Mouse (Mus musculus): ENCODE results near the gene Prkaca. TPM values are rescaled to one million over a fixed set of nuclear protein-coding genes. Genes with fewer than 3 reads are reported as not detected.

The Prkaca gene
- total and polyA plus RNA-seq, 3 experiments, result 14.0 to 27.3 (median 18.5) TPM

DNA sequence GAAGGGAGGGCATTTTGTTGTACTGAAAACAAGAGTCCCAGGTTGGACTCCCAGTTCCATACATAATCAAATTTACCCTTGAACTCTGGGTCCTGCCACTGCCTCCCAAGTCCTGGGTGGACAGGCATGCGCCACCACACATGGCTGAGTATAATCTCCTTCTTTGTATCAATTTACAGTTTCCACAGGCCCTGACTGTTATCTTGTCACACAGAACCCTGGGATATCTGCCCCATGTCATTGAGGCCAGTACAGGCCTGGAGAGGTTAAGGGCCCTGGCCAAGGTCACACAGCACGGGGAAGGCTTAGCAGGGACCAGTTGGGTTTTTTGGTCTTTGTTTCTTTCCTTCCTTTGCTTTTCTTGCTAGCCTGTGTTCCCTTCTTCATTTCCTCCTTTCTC is 19.7 kb downstream of the Prkaca start:
- TF ChIP-seq ZNF384 (IDR thresholded peaks at IDR 0.05; ENCODE audit: low read depth, low read length) (no peak), JUN (IDR thresholded peaks at IDR 0.05; ENCODE audit: insufficient read depth, low read depth, low read length) (no peak), GABPA (IDR thresholded peaks at IDR 0.05; ENCODE audit: insufficient replicate concordance, low read depth, low read length) (no peak), ZC3H11A (IDR thresholded peaks at IDR 0.05; ENCODE audit: low read depth, low read length) (no peak), IRF4 (IDR thresholded peaks at IDR 0.05; ENCODE audit: low read depth, low read length) (no peak), HCFC1 (IDR thresholded peaks at IDR 0.05; ENCODE audit: low read depth, low read length) (no peak), BHLHE40 (IDR thresholded peaks at IDR 0.05; ENCODE audit: low read depth, low read length) (no peak), SMC3 (IDR thresholded peaks at IDR 0.05; ENCODE audit: low read depth, low read length) (no peak), TBP (conservative IDR thresholded peaks at IDR 0.05; ENCODE audit: low read depth, low read length) (no peak), KAT2A (IDR thresholded peaks at IDR 0.05; ENCODE audit: insufficient replicate concordance, low read length) (no peak)
- H3K27ac ChIP-seq (ENCODE audit: insufficient read depth, low read depth), result no peak overlapping the region
- H3K9ac ChIP-seq (ENCODE audit: insufficient read depth, low read depth), result no peak overlapping the region
- peaks cover 24 to 42% of the 10 kb centered on the region in 2 experiments for H3K36me3 ChIP-seq (replicated peaks in 1 of 2; ENCODE audit: control insufficient read depth in 1 of 2, insufficient read depth in 1 of 2, low read length in 1 of 2)
- peaks cover 0 to 29% of the 10 kb centered on the region in 2 experiments; a peak in 2 of 4 replicates for H3K4me1 ChIP-seq (ENCODE audit: control insufficient read depth in 1 of 2, insufficient read depth in 2 of 2)
- DNase-seq (ENCODE audit: extremely low read depth), result no peak
- no peaks in the 10 kb centered on the region for H3K9me3 ChIP-seq (replicated peaks; ENCODE audit: low read length)
- no peak overlapping the region for H3K4me2 ChIP-seq (ENCODE audit: insufficient read depth, low read depth, poor library complexity, severe bottlenecking)
- no peak overlapping the region for H3K4me3 ChIP-seq (replicated peaks in 1 of 3; ENCODE audit: low read depth in 2 of 3, low read length in 2 of 3, poor library complexity in 1 of 3)
- H3K79me2 ChIP-seq (replicated peaks; ENCODE audit: control insufficient read depth, extremely low read depth, insufficient read depth, poor library complexity, severe bottlenecking), result no peaks in the 10 kb centered on the region
- no peaks in the 10 kb centered on the region for H3K27me3 ChIP-seq (replicated peaks)
- dilution Hi-C loops (cut with MboI; ENCODE audit: extremely low pct_ligation_motif_present, extremely low pct_unique_long_range_greater_than_20kb, low sequenced_read_pairs), result no loop called here
- in situ Hi-C loops (cut with MboI; ENCODE audit: low pct_ligation_motif_present, low pct_unique_long_range_greater_than_20kb, low sequenced_read_pairs), result no loop called here

GRCm38 (mm10) chr8:83994030-83994429 is 21.2 kb downstream of the Prkaca start:
- Histone ChIP-seq H3K9ac (ENCODE audit: insufficient read depth, low read depth) (no peak overlapping the region), H3K27me3 (replicated peaks) (no peaks in the 10 kb centered on the region), H3K36me3 (replicated peaks in 1 of 2; ENCODE audit: control insufficient read depth in 1 of 2, insufficient read depth in 1 of 2, low read length in 1 of 2) (peaks cover 18 to 32% of the 10 kb centered on the region in 2 experiments), H3K9me3 (replicated peaks; ENCODE audit: low read length) (no peaks in the 10 kb centered on the region), H3K4me3 (replicated peaks in 1 of 3; ENCODE audit: low read depth in 2 of 3, low read length in 2 of 3, poor library complexity in 1 of 3) (no peak overlapping the region), H3K27ac (ENCODE audit: insufficient read depth, low read depth) (no peak overlapping the region), H3K4me1 (ENCODE audit: control insufficient read depth in 1 of 2, insufficient read depth in 2 of 2) (peaks cover 2 to 20% of the 10 kb centered on the region in 2 experiments), H3K4me2 (ENCODE audit: insufficient read depth, low read depth, poor library complexity, severe bottlenecking) (no peak overlapping the region), H3K79me2 (replicated peaks; ENCODE audit: control insufficient read depth, extremely low read depth, insufficient read depth, poor library complexity, severe bottlenecking) (peaks cover 2% of the 10 kb centered on the region; the same call in 1 of the 2 replicates)
- in situ Hi-C loops (cut with MboI; ENCODE audit: low pct_ligation_motif_present, low pct_unique_long_range_greater_than_20kb, low sequenced_read_pairs), result no loop called here
- DNase-seq (ENCODE audit: extremely low read depth), result no peak
- dilution Hi-C loops (cut with MboI; ENCODE audit: extremely low pct_ligation_motif_present, extremely low pct_unique_long_range_greater_than_20kb, low sequenced_read_pairs), result no loop called here
- no peak for TF ChIP-seq NRF1 (IDR thresholded peaks at IDR 0.05; ENCODE audit: low read depth, low read length)
- TF ChIP-seq ZNF384 (IDR thresholded peaks at IDR 0.05; ENCODE audit: low read depth, low read length), result peak; percentile 77

GRCm38 (mm10) chr8:83995973-83996372 is 23.2 kb downstream of the Prkaca start:
- Histone ChIP-seq H3K9me3 (replicated peaks; ENCODE audit: low read length) (no peaks in the 10 kb centered on the region), H3K4me1 (ENCODE audit: control insufficient read depth in 1 of 2, insufficient read depth in 2 of 2) (peaks cover 10 to 25% of the 10 kb centered on the region in 2 experiments), H3K4me3 (replicated peaks in 1 of 3; ENCODE audit: low read depth in 2 of 3, low read length in 2 of 3, poor library complexity in 1 of 3) (no peak overlapping the region), H3K9ac (ENCODE audit: insufficient read depth, low read depth) (0 out of 2 replicates have a peak overlapping the region, but pooled peaks have one; percentile 78), H3K79me2 (replicated peaks; ENCODE audit: control insufficient read depth, extremely low read depth, insufficient read depth, poor library complexity, severe bottlenecking) (peaks cover 3% of the 10 kb centered on the region; the same call in 1 of the 2 replicates), H3K36me3 (replicated peaks in 1 of 2; ENCODE audit: control insufficient read depth in 1 of 2, insufficient read depth in 1 of 2, low read length in 1 of 2) (peaks cover 13 to 36% of the 10 kb centered on the region in 2 experiments), H3K27ac (ENCODE audit: insufficient read depth, low read depth) (no peak overlapping the region), H3K27me3 (replicated peaks) (no peaks in the 10 kb centered on the region), H3K4me2 (ENCODE audit: insufficient read depth, low read depth, poor library complexity, severe bottlenecking) (peak overlapping the region; percentile 18; the same call in 1 of the 2 replicates)
- DNase-seq (ENCODE audit: extremely low read depth), result no peak
- TF ChIP-seq MAX (IDR thresholded peaks at IDR 0.05; ENCODE audit: low read length) (no peak), MXI1 (IDR thresholded peaks at IDR 0.05; ENCODE audit: low read depth, low read length) (no peak), TBP (conservative IDR thresholded peaks at IDR 0.05; ENCODE audit: low read depth, low read length) (no peak), ZC3H11A (IDR thresholded peaks at IDR 0.05; ENCODE audit: low read depth, low read length) (no peak), USF2 (conservative IDR thresholded peaks at IDR 0.05; ENCODE audit: low read depth, low read length) (no peak), RCOR1 (conservative IDR thresholded peaks at IDR 0.05; ENCODE audit: low read depth, low read length) (no peak), MYC (IDR thresholded peaks at IDR 0.05; ENCODE audit: low read depth, low read length) (no peak), TCF12 (IDR thresholded peaks at IDR 0.05; ENCODE audit: low read depth, low read length) (no peak), CHD2 (IDR thresholded peaks at IDR 0.05; ENCODE audit: low read length) (no peak), E2F4 (IDR thresholded peaks at IDR 0.05; ENCODE audit: insufficient replicate concordance, low read depth, low read length) (no peak), NRF1 (IDR thresholded peaks at IDR 0.05; ENCODE audit: low read depth, low read length) (no peak), JUND (conservative IDR thresholded peaks at IDR 0.05; ENCODE audit: low read depth, low read length) (no peak), SMC3 (IDR thresholded peaks at IDR 0.05; ENCODE audit: low read depth, low read length) (no peak), BHLHE40 (IDR thresholded peaks at IDR 0.05; ENCODE audit: low read depth, low read length) (no peak), KAT2A (IDR thresholded peaks at IDR 0.05; ENCODE audit: insufficient replicate concordance, low read length) (no peak), POLR2AphosphoS2 (IDR thresholded peaks at IDR 0.05; ENCODE audit: low read depth, low read length) (no peak)
- dilution Hi-C loops (cut with MboI; ENCODE audit: extremely low pct_ligation_motif_present, extremely low pct_unique_long_range_greater_than_20kb, low sequenced_read_pairs) (no loop called here), in situ Hi-C loops (cut with MboI; ENCODE audit: low pct_ligation_motif_present, low pct_unique_long_range_greater_than_20kb, low sequenced_read_pairs) (no loop called here)
